Mouse (Mus musculus): ENCODE measurements at regions not wholly inside any gene's neighbourhood (a gene's known extent, or its start where the extent isn't known, plus 50 kb on each side); places are given as distances from the start of the nearest gene placed in this dataset.

DNA sequence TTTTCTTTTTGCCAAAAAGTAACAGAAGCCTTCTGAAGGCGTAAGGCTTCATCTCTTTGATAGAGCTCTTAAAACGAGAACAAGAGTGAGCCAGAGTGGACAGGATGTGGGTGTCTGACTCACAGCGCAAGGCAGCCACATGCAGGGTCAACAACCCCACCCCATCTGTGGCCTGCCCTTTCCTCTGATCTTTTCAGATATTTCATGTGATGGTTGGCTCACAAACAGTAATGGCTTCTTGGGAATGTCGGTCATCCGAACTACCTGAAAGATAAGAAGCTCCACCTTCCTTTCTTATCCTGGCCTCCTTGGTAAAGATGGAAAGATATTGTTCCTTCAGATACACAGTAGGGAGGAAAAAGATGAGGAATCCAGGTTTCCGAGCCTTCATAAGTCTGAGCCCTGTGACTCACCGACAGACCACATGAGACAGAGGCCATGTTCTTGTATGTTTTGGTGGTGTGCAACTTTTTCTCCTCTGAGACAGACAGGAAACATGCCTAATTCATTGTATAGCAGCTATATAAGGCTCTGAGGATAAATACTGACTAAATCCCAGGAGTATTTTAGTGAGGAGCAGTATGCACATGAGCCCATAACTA, 254.9 kb downstream of the Btg1 start:
- peak; percentile 26 for DNase-seq

DNA sequence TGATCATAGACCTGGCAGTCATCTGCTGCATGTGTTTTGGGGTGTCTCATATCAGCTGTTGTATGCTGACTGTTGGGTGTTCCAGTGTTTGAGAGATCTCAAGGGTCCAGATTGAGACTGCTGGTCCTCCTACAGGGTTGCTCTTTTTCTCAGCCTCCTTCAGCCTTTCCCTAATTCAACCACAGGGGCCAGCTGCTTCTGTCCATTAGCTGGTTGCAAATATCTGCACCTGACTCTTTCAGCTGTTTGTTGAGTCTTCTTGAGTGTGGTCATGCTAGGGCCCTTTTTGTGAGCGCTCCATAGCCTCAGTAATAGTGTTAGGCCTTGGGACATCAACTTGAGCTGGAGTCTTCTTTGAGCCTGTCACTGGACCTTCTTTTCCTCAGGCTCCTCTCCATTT, 257.8 kb downstream of the Btg1 start:
- DNase-seq, result no peak

DNA sequence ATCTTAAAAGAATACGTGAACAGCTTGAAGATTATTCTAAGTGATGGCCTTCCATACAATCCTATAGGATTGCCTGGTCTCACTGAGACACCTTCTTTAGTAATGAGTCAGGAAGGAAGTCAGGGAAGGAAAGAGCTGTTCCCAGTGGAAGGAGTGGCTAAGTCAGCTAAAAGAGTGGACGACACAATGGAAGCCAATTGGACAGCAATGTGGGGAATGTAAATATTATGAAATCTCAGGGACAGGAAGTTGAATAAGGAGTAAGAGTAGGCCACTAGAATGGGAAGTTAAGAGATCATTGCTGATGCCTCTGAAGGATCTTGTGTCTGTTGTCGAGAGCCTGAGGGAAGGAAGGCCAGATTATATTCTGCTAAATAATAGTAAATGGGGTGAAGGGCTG, 258.9 kb downstream of the Btg1 start:
- peak; percentile 15 for DNase-seq

DNA sequence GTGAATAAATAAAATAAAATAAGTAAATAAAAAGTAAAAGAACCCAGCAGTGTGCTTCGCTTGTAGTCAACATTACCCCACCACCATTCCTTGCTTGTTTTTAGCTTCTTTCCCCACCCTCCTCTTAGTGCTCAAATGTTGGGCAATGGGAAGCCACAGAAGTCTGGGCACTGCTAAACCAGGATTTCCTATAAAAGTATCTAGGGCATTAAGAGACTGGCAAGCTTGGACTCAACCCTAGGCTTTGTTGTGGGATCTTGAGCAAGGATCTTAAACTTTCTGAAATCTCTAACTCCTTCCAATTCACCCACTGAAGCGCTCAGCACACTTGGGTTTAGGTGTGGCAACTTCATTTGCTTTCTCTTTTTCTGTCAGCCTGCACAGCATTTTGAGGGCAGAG, 262.6 kb downstream of the Btg1 start:
- no peak for DNase-seq

DNA sequence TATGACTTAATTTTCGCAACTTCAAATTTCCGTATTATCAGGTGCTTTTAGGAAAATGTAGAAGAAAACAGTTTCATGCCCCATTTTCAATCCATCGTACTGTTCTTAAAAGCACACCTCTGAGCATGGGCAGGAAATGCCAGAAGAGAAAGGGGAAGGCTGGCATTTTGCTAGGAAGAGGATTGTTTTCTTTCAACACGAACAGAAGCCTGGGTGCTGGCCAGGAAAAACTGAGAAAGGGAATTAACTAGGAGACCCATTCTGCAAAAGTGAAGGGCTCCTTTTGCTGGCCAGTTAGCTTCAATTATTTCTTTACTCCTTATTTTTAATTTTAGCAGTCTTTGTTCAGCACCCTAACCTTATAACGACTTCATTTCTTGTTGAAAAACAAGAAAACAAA, 264.0 kb downstream of the Btg1 start:
- no peak for DNase-seq

DNA sequence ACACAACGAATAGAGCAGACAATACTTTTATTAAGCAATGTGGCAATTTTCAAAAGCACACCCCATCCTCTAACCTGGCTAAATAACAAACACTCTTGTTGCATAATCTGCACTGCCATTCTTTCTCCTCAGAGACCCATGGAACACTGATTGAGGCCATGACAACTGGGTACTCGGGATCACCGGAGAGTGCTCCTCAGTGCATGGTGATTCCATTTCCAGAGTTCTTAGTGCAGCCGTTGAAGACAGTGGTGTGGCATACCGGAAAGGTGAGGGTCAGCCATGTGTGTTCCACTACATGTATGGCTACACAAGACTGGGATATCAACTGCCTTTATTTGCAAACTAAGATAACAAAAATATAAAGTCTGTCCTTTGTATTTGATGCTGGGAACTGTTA, 264.4 kb downstream of the Btg1 start:
- no peak for DNase-seq

DNA sequence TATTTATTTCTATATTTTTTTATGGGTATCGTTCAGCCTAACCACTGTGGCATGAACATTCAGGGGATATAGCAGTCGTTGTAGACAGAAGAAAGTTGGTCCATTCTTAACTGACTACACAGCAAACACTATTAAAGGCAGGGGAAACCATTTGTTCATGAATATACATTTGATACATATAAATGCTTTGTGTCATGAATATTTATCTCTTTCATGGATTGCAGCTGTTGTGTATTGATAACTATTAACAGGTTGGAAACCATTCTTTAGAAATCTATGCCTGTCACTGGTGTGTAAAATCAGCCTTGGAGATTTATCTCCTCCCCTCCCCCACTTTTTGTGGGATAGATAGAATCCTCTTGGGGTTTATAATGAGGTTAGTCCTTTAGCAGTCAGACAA, 264.9 kb downstream of the Btg1 start:
- DNase-seq, result no peak

DNA sequence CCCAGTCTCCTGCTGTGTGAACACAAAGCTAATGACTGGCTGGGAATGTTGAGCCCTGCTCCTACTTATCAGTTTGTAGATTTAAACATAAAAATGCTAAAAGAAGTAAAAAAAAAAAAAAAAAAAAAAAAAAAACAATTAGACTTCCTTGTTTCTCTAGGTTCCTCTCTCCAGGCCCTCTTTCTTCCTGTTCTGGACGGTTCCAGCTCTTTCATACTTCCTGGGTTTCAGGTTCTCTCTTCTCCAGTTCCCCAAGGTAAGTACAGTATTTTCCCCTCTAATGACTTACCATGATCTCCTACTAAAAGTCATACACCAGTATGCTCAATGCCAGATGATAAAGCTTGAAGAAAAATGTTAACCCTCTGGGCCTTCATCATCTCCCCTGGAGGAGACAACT, 284.3 kb downstream of the Btg1 start:
- no peak for DNase-seq

DNA sequence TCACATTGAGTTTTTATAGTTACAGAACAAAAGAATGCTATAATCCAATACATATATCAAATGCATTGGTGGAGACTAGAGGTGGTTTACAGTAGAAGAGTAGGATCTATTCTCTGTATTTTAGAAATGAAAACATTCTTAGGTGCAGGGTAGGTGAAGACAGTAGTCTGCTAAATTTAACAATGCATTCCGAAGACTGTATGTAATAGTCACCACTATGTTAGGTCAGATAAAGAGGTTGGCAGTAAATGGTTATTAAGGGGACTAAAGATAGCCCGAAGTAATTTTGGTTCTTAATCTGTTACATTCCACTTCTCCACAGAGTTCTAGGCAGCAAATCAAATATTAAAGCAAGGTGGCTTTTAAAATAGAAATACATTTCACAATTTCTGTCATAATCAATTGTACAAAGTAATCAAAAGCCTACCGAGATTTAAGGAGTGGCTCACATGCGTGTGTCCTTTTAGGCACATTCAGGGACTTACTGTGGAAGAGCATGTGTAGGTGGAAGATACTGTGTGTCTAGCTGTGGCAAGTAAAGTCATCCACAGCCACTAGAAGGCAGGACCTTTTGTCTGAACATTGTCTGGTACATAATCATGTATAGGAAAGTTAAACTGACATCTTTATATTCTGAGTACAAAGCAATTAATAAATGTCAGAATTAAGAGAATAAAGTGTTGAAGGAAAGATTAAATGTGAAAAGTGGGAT, 288.4 kb downstream of the Btg1 start:
- no peak for DNase-seq

DNA sequence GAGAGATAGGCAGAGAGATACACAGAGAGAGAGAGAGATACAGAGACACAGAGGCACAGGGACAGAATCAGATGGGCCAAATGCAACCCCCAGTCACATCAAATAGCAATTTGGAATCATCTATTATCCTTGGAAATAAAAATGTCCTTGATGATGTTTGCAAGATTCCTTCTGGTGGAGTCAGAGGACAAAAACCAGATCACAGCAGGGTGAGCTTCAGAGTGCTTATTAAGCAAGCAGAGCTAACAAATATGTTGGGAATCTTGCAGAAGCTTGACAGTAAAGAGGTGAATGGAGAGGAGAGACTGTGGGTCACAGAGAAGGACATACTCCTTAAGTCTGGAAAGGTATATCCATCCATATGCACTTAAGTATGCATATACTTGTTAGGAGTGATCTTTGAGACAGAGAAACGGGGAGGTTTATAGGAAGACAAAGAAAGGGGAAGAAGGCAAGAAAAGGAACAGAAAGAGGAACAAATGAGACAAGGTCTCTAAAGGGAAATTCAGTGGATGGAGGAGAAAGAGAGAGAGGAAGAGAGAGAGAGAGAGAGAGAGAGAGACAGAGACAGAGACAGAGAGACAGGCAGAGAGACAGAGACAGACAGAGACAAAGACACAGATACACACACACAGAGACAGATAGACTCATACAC, 293.0 kb downstream of the Btg1 start:
- no peak for DNase-seq

DNA sequence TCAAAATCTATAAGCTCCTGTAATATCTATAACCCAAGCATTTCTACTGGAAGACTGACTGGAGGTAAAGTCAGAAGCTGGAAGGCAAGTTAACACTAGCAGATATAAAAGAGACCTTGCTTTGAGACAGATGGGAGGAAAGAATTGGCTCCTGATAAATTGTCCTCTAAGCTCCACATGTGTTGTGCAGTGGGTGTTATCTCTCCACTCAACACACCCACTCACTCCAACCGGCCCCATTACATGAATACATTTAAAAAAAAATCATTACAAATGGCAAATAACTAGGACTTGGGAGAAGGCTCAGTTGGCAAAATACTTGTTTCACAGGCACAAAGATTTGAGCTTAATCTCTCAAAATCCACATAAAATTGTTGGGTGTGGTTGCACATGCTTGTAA, 304.4 kb downstream of the Btg1 start:
- DNase-seq, result no peak

DNA sequence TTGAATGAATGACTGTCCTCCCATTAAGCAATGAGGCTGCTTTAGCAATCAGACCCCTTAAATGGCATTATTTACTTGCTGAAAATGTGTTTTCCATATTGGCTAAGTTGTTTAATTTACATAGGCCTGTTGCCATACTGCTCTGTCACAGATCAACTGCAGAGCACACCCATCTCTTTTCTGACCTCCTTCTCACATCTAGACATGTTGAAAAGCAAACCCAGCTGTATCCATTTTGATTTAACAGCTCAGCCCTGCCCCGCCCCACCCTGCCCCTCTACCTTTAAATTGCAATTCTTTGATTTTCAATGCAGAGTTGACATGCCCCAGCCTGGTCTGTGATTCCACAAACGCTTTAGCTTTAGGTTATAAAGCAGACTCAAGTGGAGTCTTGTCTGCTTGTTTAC, 307.5 kb downstream of the Btg1 start:
- peak; percentile 21 for DNase-seq

DNA sequence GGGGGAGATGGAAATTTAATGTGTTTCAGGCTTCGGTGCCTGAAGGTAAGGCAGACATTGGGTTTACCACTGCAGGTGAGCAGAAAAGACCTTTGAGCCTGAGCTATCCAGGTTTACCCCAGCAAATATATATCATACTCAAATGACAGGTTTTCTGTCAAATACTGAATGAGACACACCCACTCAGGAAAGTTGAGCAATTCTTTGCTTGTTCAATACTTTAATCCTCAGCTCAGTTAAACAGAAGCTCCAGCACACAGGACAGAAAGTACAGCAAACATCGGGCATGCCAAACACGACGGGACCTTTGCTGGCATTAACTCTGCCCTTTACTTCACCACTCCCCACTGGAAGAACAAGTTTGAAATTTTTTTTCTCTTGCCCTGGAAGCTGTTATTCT, 307.9 kb downstream of the Btg1 start:
- DNase-seq, result peak; percentile 78

DNA sequence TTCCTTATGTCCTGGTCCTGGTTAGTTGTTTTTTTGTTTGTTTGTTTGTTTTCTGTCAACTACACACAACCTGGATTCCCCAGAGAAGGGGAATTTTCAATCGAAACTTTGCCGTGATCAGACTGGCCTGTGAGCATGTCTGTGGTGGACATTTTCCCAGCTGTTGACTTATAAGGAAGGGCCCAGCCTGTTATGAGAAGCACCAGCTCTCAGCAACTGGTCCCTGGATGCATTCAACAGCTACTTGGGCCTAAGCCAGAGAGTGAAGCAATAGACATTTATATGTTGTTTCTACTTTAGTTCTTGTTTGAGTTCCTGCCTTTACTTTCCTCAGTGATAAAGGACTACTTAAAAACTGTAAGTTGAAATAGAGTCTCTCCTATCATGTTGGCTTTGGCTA, 309.0 kb downstream of the Btg1 start:
- DNase-seq, result peak; percentile 84

DNA sequence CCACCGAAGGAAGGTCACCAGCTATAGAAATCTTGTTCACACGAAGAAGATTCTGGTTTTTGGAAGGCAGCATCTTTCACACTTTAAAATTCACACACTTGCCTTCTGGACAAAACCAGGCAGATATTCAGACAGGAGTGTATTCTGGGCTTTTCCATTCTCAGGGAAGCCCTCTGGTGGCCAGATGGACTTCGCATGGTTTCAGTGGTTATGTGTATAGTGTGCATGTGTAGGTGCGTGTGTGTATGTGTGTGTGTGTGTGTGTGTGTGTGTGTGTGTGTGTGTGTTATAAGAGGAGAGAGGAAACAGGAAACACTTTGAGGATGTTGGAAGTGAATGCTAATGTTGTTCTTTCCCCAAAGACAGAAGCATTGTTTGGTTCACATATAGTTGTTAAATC, 317.9 kb downstream of the Btg1 start:
- DNase-seq, result peak; percentile 89

DNA sequence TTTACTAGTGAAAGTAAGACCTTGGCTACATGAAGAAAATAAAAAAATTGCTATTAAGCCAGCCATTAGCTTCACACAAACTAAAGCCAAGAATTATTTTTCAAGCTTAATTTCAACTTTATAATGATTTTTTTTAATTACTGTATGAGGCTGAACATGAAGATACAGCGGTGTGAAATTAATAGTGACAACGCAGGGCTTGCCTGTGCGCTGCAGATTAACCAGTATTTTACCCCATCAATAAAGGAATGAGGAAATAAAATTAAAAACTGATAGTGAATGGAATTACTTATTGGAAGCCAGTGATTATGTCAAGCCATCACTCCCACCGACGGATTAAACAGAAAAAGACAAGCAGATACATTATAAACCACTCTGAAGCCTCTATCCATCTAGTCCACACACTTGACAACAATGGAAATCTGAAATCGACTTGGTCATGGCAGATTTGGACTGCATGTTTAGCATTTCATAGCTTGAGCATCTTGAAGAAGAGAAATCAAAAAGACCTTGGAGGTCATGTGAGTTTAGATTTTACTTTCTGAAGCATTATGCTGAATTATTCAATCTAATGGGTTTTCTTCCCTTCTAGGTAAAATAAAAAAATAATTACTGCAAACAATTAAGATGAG, 324.2 kb downstream of the Btg1 start:
- DNase-seq, result no peak

DNA sequence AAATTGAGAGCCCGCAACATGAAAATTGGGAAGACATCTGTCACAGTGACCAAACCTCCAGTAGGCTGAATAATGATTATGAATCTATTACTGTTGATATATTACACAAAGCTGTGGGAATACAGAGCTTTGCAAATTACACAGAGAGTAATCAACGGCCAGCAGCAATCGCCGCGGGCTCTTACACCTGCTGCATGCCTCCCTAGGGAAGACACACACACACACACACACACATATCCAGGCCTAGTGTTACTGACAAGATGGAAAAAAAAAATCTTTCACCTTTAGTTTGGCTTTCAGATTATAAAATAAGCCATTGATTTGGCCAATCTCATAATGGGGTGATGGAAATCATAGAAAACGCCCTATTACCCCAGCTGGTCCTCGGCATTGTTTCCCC, 327.4 kb downstream of the Btg1 start:
- DNase-seq, result no peak

DNA sequence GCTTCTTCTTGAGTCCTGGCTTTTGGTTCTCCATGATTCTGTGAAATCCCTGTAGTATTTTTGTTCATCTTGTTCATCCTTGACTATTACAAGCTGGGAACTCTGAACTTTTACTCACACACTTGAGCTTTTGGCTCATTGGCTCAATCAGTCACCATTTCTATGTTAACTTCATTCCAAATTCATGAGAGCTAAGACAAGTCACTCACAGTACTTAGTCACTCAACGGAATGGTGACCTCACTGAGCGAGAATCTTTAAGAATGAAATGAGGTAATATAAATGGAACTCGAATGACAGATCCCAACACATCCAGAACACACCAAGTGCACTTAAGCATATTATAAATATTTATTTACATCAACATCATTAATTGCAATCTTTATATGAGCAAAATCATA, 331.2 kb downstream of the Btg1 start:
- no peak for DNase-seq

DNA sequence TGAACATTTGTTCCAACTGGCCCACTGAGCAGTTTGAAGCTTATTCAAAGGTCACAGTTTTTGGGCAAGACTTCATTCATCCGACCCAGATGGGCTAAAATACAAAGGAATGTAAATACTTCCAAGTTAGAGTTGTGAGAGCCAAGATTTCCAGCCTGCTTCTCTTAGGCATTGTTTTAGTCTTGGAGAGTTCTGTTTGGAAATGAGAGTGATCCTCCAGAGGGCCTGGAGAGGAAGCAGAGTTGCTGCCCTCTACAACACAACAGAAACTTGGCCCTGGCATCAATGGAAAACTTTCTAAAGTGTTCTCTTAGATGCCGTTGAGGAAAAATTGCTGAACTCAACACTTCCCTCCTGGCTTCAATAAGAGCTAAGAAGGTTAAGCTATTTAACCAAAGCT, 332.1 kb downstream of the Btg1 start:
- peak; percentile 59 for DNase-seq

DNA sequence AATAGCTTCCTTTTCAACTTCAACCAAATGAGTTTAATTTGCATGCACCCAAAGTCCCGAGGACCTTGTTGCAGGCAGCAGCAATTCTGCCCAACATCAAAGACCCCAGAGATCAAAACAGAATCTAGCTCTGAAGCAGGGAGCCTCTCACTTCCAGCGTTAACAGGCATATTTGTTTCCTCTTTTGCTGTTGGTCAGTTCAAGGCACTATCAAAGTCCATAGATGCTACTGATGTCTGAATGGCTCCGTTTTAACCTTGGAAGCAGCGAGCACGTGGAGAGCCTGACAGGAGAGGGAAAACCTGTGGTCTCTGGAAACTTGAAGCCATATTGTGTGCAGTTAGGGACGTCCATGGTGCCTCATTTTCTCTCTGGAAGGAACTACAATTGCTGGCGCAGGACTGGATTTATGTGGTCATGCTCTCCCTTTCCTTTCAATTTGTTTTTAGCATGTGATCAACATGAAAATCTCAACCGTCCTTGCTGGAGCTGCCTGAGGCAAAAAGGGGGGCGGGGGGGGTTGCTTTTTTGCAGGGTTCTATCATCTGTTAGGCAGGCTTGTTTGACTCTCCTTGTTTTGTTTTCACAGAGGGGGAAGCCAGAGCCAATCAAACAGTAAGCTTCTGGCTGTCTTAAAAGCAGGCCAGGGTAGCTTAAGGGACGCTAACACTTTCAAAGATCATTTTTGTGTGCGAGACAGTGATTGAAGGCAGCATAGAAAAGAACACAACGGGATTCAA, 338.4 kb downstream of the Btg1 start:
- no peak for DNase-seq

DNA sequence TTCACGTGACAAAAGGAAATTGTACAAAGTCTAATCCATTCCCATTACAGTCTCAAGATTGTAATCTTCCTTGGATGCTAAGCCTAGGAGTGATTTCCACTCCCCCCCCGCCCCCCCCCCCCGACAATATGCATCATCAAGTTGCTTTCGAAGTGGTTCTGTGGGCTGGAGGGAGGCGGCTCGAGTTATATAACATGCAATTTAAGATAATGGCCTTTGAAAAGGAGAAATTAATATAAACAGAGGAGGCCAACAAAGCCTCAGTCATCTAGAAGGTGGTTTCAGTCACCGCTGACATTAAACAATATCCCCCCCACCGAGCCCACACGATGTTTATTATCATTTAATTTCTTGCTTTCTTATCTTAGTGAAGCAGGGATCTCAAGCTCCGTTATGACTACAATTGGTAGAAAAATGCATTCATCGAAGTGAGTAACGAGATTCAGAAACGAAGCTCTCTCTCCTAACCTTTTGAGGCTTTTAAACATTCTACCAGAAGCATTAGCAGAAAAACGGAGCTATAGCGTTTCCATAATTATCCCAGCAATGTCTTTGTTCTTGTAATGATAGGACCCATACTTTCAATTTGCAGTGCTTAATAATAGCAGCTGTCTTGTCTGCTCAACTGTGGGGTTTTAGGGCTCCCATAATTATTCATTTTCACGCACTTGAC, 339.1 kb downstream of the Btg1 start:
- DNase-seq, result no peak

DNA sequence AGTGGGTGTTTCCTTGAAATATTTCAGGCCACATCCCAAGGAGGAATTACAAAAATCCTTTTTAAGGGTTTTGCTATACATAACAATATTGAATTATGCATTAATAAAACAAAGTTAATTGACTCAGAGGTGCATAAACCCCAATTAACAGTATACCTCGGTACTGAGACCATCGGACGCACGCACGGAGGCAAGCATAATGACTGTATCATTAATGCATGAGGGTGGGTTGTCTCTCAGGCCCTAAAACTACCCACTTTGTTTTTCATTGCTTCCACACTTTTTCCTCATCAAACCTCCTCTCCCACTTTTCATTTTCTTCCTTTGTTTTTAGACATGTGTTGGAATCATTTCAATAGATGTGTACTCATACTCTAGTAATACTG, 339.6 kb downstream of the Btg1 start:
- DNase-seq, result no peak

DNA sequence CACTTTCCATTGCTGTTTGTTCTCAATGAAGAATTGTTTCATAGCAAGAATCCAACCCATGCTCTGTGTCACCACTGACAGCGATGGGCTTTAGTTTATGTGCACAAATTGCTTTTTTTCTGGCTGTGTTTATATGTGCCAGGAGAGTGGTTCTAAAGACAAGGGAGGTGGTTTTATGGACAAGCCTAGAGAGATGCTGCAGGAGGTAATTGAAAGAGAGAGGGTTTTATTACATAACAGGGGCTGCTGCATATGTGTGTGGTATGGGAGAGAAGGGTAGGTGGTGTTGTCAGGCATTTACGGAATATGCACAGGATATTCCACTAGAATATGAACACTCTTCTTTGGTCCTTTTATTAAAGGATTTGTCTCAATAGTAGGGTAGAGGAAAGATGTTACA, 340.2 kb downstream of the Btg1 start:
- no peak for DNase-seq

All from lung, postnatal 36 days (tissue).